Mouse (Mus musculus): ENCODE measurements at regions not wholly inside any gene's neighbourhood (a gene's known extent, or its start where the extent isn't known, plus 50 kb on each side); places are given as distances from the start of the nearest gene placed in this dataset.

DNA sequence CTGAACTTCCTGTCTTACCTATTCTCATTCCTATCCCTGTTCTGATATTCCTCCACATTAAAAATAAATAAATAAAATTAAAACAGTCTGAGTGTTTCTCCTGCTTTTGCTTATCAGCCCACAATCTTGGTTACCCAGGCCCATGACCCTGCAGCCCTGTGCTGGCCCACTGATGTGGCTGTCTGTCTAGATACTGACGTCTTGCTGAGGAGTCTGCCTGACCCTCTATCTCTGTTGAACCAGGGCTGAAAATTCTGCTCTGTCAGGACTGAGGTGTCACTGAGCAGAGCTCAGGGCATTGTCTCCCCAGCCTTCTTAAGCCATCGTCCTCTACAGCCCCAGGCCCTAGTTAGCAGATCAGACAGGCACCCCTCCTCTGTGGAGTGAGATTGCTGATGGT is 321.2 kb downstream of the Satb1 start:
- TF ChIP-seq CTCF (IDR thresholded peaks at IDR 0.05; ENCODE audit: borderline replicate concordance, control insufficient read depth, extremely low read depth, insufficient read depth, low read length, poor library complexity) (no peak), POLR2A (IDR thresholded peaks at IDR 0.05; ENCODE audit: control insufficient read depth, extremely low read depth, insufficient read depth, low read length, poor library complexity) (no peak)

All from thymus, adult 2 months (tissue).